Mouse (Mus musculus) WW6 (cell line): ENCODE results near the gene Lpin1.
A peak's percentile ranks its signal among the peaks of the same experiment; 100 is the strongest.

Experiments used
- DNase-seq: peaks from one replicate; pipeline ENCODE4 v3.0.0-alpha.2; 2013; ENCODE audit warnings: low read depth, low spot score

Lpin1 gene

DNA sequence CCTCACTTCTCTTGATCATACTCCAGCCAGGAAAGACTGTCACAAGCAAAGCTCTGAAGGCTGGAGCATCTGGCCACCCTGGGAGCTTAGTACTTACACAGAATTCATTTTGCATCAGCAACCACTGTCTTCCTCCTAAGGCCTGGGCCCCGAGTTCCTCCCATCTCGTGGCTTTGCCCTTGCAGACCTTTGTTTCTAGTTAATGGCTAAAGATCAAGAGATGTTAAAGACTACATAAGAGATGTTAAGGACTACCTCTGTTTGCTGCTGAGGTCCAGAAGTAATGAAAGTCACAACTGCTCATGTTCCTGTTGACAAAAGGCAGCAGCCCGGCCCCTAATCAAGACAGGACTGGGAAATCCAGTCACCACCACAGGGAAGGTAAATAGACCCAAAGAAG lies 82.8 kb downstream of the Lpin1 start:
- no peak for DNase-seq

DNA sequence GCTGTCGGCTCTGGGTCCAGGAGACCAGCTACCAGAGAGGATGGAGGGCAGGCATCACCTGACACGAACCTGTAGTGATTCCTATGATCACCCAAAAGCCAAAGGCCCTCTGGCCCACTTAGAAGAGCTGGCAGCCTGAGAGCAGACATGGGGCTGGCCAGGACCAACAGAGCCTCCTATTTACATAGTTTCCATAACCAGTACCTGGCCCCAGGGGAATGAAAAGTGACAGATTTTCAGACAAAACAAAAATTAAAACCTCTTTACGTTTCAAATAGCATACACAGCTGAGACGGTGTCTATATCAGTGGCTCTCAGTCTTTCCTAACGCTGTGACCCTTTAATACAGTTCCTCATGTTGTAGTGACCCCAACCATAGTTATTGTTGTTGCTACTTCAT lies 83.9 kb downstream of the Lpin1 start:
- DNase-seq: no peak

DNA sequence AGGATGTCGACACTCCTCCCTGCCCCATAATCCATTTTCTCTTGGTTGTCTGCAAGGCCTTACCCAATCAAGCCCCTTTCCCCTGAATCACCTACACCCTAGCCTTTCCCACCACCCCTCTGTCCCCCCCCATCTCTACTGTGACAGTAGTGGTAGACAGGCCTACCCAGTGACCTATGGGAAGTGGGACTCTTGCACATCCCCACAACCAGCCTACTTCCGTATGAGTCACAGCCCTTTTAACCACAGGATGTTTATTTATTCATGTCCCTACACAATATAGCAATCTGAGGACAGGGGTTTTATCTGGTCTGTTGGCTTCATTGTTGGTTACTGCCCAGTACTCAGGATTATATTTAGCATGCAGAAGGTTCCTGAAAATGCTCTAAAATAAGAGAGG lies 84.6 kb downstream of the Lpin1 start:
- DNase-seq: no peak

DNA sequence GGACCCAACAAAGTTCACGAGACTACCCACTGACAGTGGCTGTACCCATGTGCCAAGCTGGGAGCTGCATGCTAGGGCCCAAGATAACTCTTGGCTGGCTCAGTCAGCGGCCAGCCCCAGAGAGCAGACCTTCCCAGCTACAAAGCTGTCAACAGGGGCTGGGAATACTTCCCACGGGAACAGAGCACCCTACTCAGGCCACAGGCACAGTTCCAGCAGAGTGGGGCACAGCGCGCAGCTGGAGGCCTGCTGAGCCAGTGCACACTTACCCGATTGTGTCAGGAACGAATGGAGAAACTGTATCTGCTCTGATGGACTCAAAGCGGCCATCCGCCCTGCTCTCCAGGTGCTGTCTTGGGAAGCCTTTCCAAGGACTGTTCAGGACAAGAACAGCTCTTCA lies 95.6 kb downstream of the Lpin1 start:
- no peak for DNase-seq

DNA sequence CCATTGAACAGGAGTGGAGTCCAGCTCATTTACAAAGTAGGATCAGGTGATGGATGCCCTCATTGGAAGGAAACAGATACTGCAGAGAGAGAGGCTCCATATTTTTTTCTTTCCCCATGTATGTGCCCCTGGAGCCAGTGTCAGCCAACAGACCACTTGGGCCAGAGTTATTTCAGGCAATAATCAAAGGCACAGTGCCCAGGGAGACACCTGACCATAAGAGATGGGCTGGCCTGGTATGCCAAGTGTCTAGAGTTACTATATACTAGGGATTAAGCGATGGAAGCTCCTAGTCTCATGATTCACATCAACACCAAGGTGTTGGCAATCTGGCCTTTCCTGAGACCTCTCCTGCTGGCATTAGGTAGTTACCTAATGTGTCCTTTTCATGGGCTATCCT lies 97.8 kb downstream of the Lpin1 start:
- DNase-seq: no peak

DNA sequence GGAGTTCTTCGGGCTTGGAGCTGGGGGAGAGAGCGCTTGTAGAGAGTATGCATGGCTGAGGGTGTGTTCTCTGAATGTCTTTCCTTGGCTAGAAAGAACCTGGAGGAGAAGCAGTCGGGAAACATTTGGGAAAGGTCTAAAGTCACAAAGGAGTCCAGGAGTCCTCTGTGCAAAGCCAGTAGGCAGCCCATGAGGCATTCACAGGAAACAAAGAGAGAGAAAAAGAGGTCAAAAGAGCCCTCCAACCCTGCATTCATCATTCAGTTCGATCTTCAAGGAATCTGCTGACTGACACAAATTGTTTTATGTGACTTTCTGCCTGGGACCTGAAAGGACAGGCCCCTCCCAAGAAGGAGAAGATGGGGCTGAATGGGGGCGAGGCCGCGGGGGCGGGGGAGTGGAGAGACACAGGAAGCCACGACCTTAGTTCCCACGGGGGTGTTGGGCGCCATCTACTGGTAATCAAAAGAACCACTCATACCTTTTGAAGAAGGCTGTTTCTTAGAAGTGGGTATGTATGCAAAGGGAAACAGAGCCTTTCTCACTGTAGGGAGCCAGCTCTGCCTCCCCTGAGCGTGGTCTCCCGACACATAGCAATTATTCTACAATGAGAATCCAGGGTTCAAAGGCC lies 101.5 kb downstream of the Lpin1 start:
- DNase-seq: peak; percentile 34

DNA sequence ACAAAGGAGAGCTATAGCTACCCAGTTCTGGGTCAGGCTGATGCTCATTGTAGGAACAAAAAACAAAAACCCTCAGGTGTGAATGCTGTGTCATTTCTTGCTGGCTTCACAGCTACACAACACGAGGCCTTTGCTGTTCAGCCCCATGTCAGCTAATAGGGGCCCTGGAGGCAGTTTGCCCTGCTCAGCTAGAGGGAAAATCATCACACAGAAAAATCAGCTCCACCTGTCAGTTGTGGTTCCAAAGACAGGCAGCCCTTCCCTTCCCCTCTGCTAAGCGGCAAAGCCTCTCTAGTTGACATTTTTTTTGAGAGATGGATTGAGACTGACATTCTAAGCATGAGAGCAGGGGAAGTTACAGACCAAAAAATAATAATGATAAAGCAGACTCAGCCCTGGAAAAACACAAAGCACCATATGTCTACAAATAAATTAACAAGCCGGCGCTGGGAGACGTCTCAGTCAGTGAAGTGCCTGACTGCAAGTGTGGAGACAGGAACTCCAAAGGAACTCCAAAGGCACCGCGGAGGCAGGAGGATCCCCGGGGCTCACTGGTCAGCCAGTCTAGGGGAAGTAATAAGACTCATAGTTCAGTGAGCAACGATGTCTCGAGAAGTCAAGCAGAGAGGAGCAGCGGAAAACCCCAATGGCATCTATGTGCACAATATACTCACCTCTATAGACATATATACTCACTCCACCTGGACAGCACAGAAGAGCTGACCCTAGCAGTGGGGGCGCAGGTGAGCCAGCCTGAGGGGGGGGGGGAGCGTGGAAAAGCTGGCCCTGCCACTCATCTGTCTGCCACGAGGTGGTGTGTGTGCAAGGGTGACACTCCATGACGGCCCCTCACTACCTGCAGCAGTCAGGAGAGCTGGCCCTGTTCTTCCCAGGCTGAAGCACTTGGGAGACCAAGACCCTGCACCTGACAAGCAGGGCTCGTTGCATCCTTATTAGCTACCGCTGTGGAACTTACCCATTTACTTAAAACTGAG lies 103.7 kb downstream of the Lpin1 start:
- no peak for DNase-seq

DNA sequence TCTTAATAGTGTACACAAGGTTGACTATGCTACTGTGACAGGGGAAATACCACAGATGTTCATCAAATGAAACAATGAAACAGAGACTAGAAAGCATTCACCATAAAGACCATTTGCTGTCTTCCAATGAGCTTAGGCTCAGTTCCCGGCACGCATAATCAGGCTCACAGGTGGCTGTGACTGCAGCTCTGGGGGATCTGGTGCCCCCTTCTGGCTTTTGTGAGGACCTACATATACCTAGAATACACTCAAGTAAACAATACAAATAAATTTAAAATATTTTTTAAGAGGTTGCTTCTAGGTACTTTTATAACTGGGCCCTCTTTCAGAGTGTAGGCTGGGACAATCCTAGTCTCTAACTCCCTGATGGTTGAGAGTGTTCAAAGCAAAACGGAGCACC lies 106.5 kb downstream of the Lpin1 start:
- DNase-seq: peak; percentile 22

DNA sequence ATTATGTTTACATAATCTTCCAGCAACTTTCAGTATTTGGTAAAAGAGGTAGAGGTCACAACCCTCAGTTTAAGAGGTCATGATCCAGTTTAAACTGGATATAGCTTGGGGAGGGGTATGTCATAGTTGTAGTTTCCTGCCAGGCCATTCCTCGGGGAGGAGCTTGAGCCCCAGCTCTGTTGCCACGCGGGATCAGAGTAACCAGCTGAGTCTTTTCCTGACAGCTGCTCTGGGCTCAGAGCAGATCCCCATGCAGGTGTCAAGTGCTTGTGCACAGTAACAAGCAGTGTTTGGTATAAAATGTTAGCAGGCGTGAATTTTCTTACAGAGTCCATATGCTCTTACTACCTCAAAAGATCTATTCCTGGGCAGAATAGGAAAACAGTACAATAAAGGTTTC lies 112.8 kb downstream of the Lpin1 start:
- DNase-seq: no peak

DNA sequence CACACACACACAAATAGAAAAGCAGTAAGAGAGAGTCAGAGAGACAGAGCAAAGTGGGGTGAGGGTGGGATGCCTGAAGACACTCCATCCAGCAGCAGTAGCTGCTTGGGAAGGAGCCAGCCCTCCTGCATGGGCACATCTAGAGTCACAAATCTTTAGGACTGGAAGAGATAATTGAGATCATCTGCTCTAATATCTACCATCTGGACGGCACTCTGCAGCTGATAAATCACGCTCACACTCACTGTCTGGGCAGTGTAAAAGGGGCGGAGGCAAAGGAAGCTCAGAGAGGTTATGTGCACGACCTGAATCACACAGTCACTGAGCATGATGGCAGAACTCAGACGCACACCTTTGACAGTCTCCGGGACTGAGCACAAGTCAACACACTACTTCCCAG lies 118.1 kb downstream of the Lpin1 start:
- DNase-seq: no peak

DNA sequence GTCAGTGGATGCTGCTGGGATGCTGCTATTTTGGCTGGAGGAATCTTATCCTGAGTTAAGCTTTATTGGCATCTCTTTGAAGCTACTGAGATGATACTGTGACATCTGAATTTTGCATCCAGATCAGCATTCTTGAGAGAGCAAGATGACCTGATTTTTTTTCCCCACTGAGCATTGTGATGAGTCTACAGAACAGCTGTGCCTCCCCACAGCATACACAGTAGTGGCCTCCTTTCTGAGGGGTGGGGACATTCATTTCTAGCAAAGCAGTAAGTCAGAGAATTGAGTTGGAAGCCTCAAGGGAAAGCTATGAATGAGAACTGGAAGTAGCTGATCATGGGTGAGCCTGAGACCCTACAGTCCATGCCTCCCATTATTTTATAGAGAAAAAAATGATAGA lies 121.9 kb downstream of the Lpin1 start:
- no peak for DNase-seq

DNA sequence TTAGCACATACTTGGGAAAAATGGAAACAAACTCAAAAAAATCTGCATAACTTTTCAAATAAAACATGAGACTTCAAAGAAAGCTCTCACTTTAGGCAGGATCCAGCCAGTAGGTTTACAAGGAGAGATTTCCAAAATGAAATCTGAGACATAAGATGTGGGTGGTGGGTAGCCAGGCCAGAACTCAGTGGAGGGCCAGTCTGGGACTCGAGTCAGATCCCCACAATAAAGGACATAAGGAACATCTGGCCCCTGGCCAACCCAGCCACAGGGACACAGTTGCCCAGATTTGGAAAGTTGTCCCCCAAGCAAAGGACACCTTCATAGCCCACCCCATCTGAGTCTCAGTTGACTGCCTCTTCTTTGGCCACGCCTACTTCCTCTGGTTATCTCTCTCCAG lies 123.3 kb downstream of the Lpin1 start:
- DNase-seq: no peak
